Mouse (Mus musculus) small intestine, adult 2 months (tissue): Measurements from ENCODE around the gene Akr1b3.

ENCODE experiments used
- CTCF ChIP-seq: fragments of 200-500 bp; IDR thresholded peaks from 2 replicates; pipeline ENCODE4 v1.5.1; 2012; ENCODE audit warnings: low read depth, mild to moderate bottlenecking, control low read depth, inconsistent platforms, low read length, moderate library complexity, mixed read lengths; ENCODE audit not compliant: insufficient replicate concordance, insufficient read length; ENCODE audit errors: extremely low read depth
- POLR2A ChIP-seq: fragments of 200-500 bp; IDR thresholded peaks from 2 replicates; pipeline ENCODE4 v1.6.1; 2012; ENCODE audit warnings: low read depth, mild to moderate bottlenecking, control low read depth, inconsistent platforms, low read length, moderate library complexity

DNA sequence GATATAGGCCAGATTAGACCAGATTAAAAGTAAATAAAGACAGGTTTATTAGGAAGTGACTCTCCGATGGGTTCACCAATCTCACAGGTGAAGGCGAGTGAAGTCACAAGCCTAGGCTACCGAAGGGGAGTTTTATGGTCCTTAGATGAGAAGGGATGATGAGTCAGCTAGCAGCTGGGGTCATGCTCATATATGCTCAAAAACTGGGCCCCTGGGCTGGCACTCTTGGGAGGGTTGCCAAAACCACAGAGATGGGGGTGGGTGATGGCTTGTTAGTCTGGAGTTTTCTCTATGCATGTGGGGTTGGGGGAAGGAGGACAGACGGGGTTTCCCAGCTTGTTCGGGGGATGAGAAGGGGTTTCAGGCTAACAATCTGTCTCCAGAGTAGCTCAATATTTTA lies 44.8 kb downstream of the Akr1b3 start:
- TF ChIP-seq CTCF: no peak
- TF ChIP-seq POLR2A: no peak
